Mouse (Mus musculus): ENCODE data around the gene Tspan17.

GRCm38 (mm10) chr13:54821106-54821505, 31.9 kb downstream of the Tspan17 start:
- no peak for TF ChIP-seq CTCF (IDR thresholded peaks at IDR 0.05; ENCODE audit: borderline replicate concordance, extremely low read depth, insufficient read depth, insufficient read length)
- TF ChIP-seq POLR2A (IDR thresholded peaks at IDR 0.05; ENCODE audit: borderline replicate concordance, extremely low read depth, insufficient read depth, insufficient read length, poor library complexity, severe bottlenecking) = no peak
